Mouse (Mus musculus): ENCODE data around the gene Naxd.

DNA sequence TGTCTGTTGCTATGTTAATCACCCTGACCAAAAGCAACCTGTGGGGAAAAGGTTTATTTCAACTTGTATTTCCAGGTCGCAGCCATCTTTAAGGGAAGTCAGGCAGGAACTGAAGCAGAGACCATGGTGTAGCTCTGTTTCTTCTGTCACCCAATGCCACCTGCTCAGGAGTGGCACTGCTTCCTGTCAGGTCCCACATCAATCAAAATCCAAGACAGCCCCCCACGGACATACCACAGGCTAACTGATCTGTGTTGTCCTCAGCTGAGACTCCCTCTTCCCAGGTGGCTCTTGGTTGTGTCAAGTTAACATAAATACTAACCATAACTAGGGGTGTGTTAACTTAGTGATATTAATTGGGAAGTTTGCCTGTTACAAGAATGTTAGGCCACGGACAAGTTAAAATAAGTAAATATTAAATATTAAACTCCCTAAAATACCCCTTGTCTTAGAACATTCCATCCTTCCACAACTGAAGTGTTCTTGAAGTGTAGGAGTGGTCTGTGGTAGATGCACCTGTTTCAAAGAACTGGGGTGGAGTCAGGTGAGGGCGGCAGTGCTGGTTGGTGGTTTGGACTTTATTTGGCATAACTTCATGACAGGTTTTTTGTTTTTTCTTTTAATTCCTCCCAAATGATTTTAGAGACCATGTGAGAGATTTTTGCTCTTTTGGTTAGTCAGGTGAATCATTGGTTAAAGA lies 1.6 kb downstream of the Naxd start:
- TF ChIP-seq CHD2 (IDR thresholded peaks at IDR 0.05; ENCODE audit: low read length) (no peak), NELFE (IDR thresholded peaks at IDR 0.05; ENCODE audit: low read depth, low read length) (no peak), CTCF (IDR thresholded peaks at IDR 0.05 in 2 of 3, conservative IDR thresholded peaks at IDR 0.05 in 1 of 3; ENCODE audit: control insufficient read depth in 1 of 3, insufficient read depth in 1 of 3, low read depth in 2 of 3, low read length in 3 of 3, poor library complexity in 1 of 3, severe bottlenecking in 1 of 3) (no peak), NRF1 (IDR thresholded peaks at IDR 0.05; ENCODE audit: insufficient read depth, low read depth, low read length, poor library complexity, severe bottlenecking) (no peak), POLR2A (IDR thresholded peaks at IDR 0.05; ENCODE audit: control insufficient read depth in 1 of 2, insufficient read depth in 1 of 2, low read depth in 1 of 2, low read length in 2 of 2, poor library complexity in 1 of 2) (no peak), EP300 (IDR thresholded peaks at IDR 0.05; ENCODE audit: low read depth in 1 of 2, low read length in 2 of 2) (no peak), ZNF384 (IDR thresholded peaks at IDR 0.05; ENCODE audit: low read depth, low read length) (no peak), ELF1 (IDR thresholded peaks at IDR 0.05; ENCODE audit: low read depth, low read length) (no peak)

Measured in MEL (cell line).